Mouse (Mus musculus) neural tube, embryonic 14.5 days (tissue): ENCODE measurements around the gene Cd96. TPM values are rescaled to one million over a fixed set of nuclear protein-coding genes. Genes with fewer than 3 reads are reported as not detected.
A peak's percentile ranks its signal among the peaks of the same experiment; 100 is the strongest.

Source experiments
- ATAC-seq: fragments of 200-750 bp; cut with Nextera tagmentation; 2 replicates; pipeline ENCODE4 v1.8.0; 2017; ENCODE audit warnings: low read depth, mild to moderate bottlenecking, moderate TSS enrichment, moderate library complexity
- H3K27ac ChIP-seq: fragments of 300-500 bp; sonication (generic); 2 replicates; pipeline ENCODE4 v1.5.1; 2014; ENCODE audit warnings: low read depth, mild to moderate bottlenecking, control low read depth, low read length, moderate library complexity, mixed read lengths
- H3K27me3 ChIP-seq: fragments of 300-500 bp; sonication (generic); 2 replicates; pipeline ENCODE4 v1.6.1; 2014; ENCODE audit warnings: low read length; ENCODE audit not compliant: control insufficient read depth, insufficient read depth
- H3K36me3 ChIP-seq: fragments of 300-500 bp; sonication (generic); 2 replicates; pipeline ENCODE4 v1.6.1; 2014; ENCODE audit warnings: low read length, mixed read lengths; ENCODE audit not compliant: control insufficient read depth, insufficient read depth
- H3K4me1 ChIP-seq: fragments of 300-500 bp; sonication (generic); 2 replicates; pipeline ENCODE4 v1.6.1; 2014; ENCODE audit warnings: low read length; ENCODE audit not compliant: control insufficient read depth, insufficient read depth
- H3K4me2 ChIP-seq: fragments of 300-500 bp; sonication (generic); 2 replicates; pipeline ENCODE4 v1.6.1; 2014; ENCODE audit warnings: mild to moderate bottlenecking, low read depth, low read length, control low read depth
- H3K4me3 ChIP-seq: fragments of 300-500 bp; sonication (generic); 2 replicates; pipeline ENCODE4 v1.5.1; 2014; ENCODE audit warnings: low read depth, low read length, control low read depth, mixed read lengths
- H3K9ac ChIP-seq: fragments of 300-500 bp; sonication (generic); replicated peaks from 2 replicates; pipeline ENCODE4 v1.6.1; 2014; ENCODE audit warnings: low read depth, mild to moderate bottlenecking, control low read depth, low read length, mixed read lengths
- H3K9me3 ChIP-seq: fragments of 300-500 bp; sonication (generic); 2 replicates; pipeline ENCODE4 v1.6.1; 2016; ENCODE audit warnings: low read length; ENCODE audit not compliant: control insufficient read depth
- WGBS: fragments of 180-500 bp; shearing (Covaris S2); extraction: QIAGEN DNeasy Blood & Tissue Kit; methylation state at CpG from one replicate; pipeline ENCODE4 v1.1.7; 2014; 5-methylcytosine and 5-hydroxymethylcytosine counted together
- polyA plus RNA-seq: library from polyadenylated mRNA; unstranded; fragments of >200 nt; fragmentation: Nextera tagmentation; extraction: Ambion mirVana; gene quantifications from 2 replicates; pipeline ENCODE4 v1.2.1, GENCODE M21; 2014

The Cd96 gene
- polyA plus RNA-seq, 1 experiment from 2014 or later, result 0.12 TPM

DNA sequence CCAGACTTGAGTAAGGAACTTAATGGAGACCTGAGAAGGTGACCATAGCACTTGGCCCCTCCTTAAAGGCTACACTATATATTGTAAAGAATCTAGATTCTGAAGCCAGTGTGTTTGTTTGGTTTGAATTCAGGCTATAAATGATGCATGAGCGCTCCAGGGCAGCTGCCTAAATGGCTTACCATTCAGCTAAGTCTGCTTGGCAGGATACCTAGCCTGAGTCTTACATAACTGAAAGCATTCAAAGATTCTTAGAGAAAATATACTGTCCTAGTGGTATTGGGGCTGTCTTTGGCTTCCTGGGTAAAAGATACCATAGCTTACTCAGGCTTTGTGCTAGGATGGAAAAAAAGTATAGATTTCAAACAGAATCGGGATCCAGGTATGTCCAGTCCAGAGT is 98.7 kb downstream of the Cd96 start:
- WGBS, result 88% methylated on average over 2 of the region's 2 CpGs
- no peaks in the 10 kb centered on the region for H3K36me3 ChIP-seq
- no peak overlapping the region for H3K4me2 ChIP-seq
- ATAC-seq, result no peak
- H3K27ac ChIP-seq, result no peak overlapping the region
- H3K4me1 ChIP-seq, result no peaks in the 10 kb centered on the region
- no peak overlapping the region for H3K9ac ChIP-seq
- no peak overlapping the region for H3K4me3 ChIP-seq
- no peaks in the 10 kb centered on the region; the same call in 1 of the 2 replicates for H3K27me3 ChIP-seq
- H3K9me3 ChIP-seq, result no peaks in the 10 kb centered on the region

DNA sequence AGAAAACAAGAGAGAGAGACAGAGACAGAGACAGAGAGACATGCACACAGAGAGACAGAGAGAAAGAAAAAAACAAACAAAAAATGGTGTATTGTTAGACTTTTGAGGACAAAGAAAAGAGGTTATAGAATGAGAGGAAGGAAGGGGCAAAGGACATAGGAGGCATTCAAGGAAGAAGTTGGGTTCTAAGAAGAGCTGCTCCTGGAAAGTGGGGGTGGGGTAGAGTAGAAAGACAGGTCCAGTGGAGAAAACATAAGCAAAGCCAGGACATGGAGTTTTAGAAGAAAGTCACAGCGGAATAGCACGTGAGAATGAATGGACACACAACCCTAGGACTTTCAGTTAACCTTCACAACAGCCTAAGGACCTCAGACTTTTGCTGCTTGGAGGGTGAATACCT is 99.7 kb downstream of the Cd96 start:
- no peaks in the 10 kb centered on the region for H3K9me3 ChIP-seq
- no peak for ATAC-seq

GRCm38 (mm10) chr16:46019799-46020198 is 100.3 kb downstream of the Cd96 start:
- 86% methylated on average over 4 of the region's 4 CpGs for WGBS
- no peak overlapping the region for H3K9ac ChIP-seq
- H3K4me1 ChIP-seq, result no peaks in the 10 kb centered on the region
- ATAC-seq, result no peak
- no peak overlapping the region for H3K4me3 ChIP-seq
- no peaks in the 10 kb centered on the region for H3K36me3 ChIP-seq
- no peaks in the 10 kb centered on the region; the same call in 1 of the 2 replicates for H3K27me3 ChIP-seq
- no peaks in the 10 kb centered on the region for H3K9me3 ChIP-seq
- H3K27ac ChIP-seq, result no peak overlapping the region
- H3K4me2 ChIP-seq, result no peak overlapping the region

More for the DNA sequence above, 99.7 kb downstream of the Cd96 start:
- Histone ChIP-seq H3K4me1 (no peaks in the 10 kb centered on the region), H3K36me3 (no peaks in the 10 kb centered on the region), H3K4me3 (no peak overlapping the region), H3K27me3 (no peaks in the 10 kb centered on the region; the same call in 1 of the 2 replicates), H3K27ac (no peak overlapping the region), H3K4me2 (no peak overlapping the region), H3K9ac (no peak overlapping the region)
- 84% methylated on average over 2 of the region's 2 CpGs for WGBS

DNA sequence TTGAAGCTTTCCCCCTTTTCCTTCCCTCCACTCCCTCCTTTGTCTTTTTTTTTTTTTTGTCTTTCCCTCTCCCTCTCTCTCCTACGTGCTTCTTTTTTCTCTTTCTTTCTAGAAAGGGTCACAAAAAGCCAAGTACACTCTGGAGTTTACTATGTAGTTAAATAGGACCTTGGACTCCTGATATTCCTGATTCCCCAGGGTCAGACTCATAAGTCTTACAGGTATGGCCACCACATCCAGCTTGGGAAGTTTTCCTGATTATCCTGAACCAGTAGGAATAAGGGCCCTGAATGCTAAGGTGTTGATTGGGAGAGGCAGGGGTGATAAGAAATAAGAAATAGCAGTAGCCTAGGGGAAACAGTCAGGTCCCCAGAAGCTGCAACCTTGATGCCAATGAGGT is 100.7 kb downstream of the Cd96 start:
- Histone ChIP-seq H3K27me3 (no peaks in the 10 kb centered on the region; the same call in 1 of the 2 replicates), H3K9me3 (no peaks in the 10 kb centered on the region), H3K4me1 (no peaks in the 10 kb centered on the region), H3K4me2 (no peak overlapping the region), H3K4me3 (no peak overlapping the region), H3K36me3 (no peaks in the 10 kb centered on the region), H3K27ac (no peak overlapping the region), H3K9ac (no peak overlapping the region)
- ATAC-seq, result no peak
- 63% methylated on average over 1 of the region's 1 CpGs for WGBS

DNA sequence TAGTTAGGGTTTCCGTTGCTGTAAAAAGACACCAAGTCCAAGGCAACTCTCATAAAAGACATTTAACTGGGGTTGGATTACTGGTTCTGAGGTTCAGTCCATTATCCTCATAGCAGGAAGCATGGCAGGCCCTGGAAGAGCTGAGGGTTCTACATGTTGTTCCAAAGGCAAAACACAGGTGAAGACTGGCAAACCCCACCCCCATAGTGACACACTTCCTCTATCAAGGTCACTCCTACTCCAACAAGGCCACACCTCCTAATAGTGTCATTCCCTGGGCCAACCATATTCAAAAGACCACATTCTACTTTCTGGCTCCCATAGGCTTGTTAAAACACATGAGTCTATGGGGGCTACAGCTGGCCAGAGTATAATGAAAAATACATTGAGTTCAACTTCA is 108.4 kb downstream of the Cd96 start:
- Histone ChIP-seq H3K4me3 (no peak overlapping the region), H3K27ac (no peak overlapping the region), H3K4me1 (no peaks in the 10 kb centered on the region), H3K9me3 (no peaks in the 10 kb centered on the region), H3K27me3 (no peaks in the 10 kb centered on the region), H3K4me2 (no peak overlapping the region), H3K9ac (no peak overlapping the region), H3K36me3 (no peaks in the 10 kb centered on the region)
- WGBS, result 95% methylated on average over 1 of the region's 1 CpGs
- no peak for ATAC-seq

GRCm38 (mm10) chr16:46010906-46011220 is 109.2 kb downstream of the Cd96 start:
- H3K4me1 ChIP-seq, result no peaks in the 10 kb centered on the region
- peak overlapping the region; percentile 91 for H3K4me2 ChIP-seq
- H3K9me3 ChIP-seq, result no peaks in the 10 kb centered on the region
- 11% methylated on average over 5 of the region's 5 CpGs for WGBS
- peak overlapping the region; percentile 65 for H3K4me3 ChIP-seq
- H3K27ac ChIP-seq, result peak overlapping the region; percentile 73
- ATAC-seq, result peak; percentile 0
- no peaks in the 10 kb centered on the region for H3K36me3 ChIP-seq
- no peaks in the 10 kb centered on the region for H3K27me3 ChIP-seq
- H3K9ac ChIP-seq, result peak overlapping the region; percentile 59; the same call in 1 of the 2 replicates

GRCm38 (mm10) chr16:46010153-46010905 is 109.7 kb downstream of the Cd96 start, which contains the start of gene Plcxd2:
TSS of gene Plcxd2 (minus strand) at chr16:46010218.
- H3K9me3 ChIP-seq, result no peaks in the 10 kb centered on the region
- peak; percentile 99 for ATAC-seq
- peak within 1 kb of the TSS; percentile 59 for H3K9ac ChIP-seq
- no peaks in the 10 kb centered on the region for H3K36me3 ChIP-seq
- H3K4me3 ChIP-seq, result peak within 1 kb of the TSS; percentile 65
- H3K4me1 ChIP-seq, result no peaks in the 10 kb centered on the region
- no peaks in the 10 kb centered on the region for H3K27me3 ChIP-seq
- peak within 1 kb of the TSS; percentile 91 for H3K4me2 ChIP-seq
- WGBS, result under 1% methylated on average over 39 of the region's 39 CpGs
- H3K27ac ChIP-seq, result peak within 1 kb of the TSS; percentile 73

DNA sequence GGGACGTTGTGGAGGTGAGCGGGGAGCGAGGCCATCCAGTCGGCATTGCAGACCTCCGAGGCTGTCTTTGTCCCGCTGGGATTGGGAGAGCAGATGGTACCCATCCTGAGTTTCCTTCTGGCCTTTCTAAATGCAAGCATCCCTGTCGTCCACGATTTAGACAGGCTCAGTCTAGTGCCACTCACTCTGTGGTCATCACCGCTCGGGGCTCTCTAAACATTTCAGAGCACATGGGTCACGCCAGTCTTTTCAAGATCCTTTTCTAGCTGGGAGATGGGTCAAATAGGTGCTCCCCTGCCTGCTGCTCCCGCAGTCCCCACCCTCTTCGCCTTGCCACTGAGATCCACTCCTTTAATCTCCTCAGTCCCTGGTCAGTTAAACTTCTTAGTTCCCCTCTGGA is 110.3 kb downstream of the Cd96 start:
- peak overlapping the region; percentile 65 for H3K4me3 ChIP-seq
- peak overlapping the region; percentile 59 for H3K9ac ChIP-seq
- no peaks in the 10 kb centered on the region for H3K27me3 ChIP-seq
- no peaks in the 10 kb centered on the region for H3K4me1 ChIP-seq
- H3K27ac ChIP-seq, result no peak overlapping the region; the same call in 1 of the 2 replicates
- H3K4me2 ChIP-seq, result peak overlapping the region; percentile 91
- WGBS, result 1% methylated on average over 13 of the region's 13 CpGs
- H3K9me3 ChIP-seq, result no peaks in the 10 kb centered on the region
- H3K36me3 ChIP-seq, result no peaks in the 10 kb centered on the region
- ATAC-seq, result no peak; the same call in 1 of the 2 replicates

- peak overlapping the region; percentile 91 for H3K4me2 ChIP-seq
- peak overlapping the region; percentile 26; the same call in 1 of the 2 replicates for H3K9ac ChIP-seq
- WGBS, result 71% methylated on average over 3 of the region's 3 CpGs
- H3K4me3 ChIP-seq, result peak overlapping the region; percentile 65
- H3K4me1 ChIP-seq, result no peaks in the 10 kb centered on the region
- ATAC-seq, result no peak
- no peak overlapping the region for H3K27ac ChIP-seq
- no peaks in the 10 kb centered on the region for H3K9me3 ChIP-seq
- H3K36me3 ChIP-seq, result no peaks in the 10 kb centered on the region
- H3K27me3 ChIP-seq, result no peaks in the 10 kb centered on the region
Measured at GRCm38 (mm10) chr16:46008766-46009165, 111.3 kb downstream of the Cd96 start.
